Mouse (Mus musculus): ENCODE data around the gene Cept1. TPM values are rescaled to one million over a fixed set of nuclear protein-coding genes. Genes with fewer than 3 reads are reported as not detected.
A peak's percentile ranks its signal among the peaks of the same experiment; 100 is the strongest.

The Cept1 gene
- polyA plus RNA-seq, 1 experiment: 42.2 TPM

GRCm38 (mm10) chr3:106548971-106549370, 1.4 kb upstream of the Cept1 start:
- Histone ChIP-seq H3K27ac (ENCODE audit: insufficient read depth, low read length) (no peak overlapping the region), H3K4me3 (replicated peaks; ENCODE audit: insufficient read depth, low read depth, low read length) (no peak overlapping the region), H3K4me1 (ENCODE audit: control insufficient read depth, insufficient read depth, low read length) (no peaks in the 10 kb centered on the region), H3K27me3 (ENCODE audit: control insufficient read depth, insufficient read depth, low read length) (no peaks in the 10 kb centered on the region)
- DNase-seq: no peak
- TF ChIP-seq POLR2A (IDR thresholded peaks at IDR 0.05; ENCODE audit: borderline replicate concordance, insufficient read depth, low read length) (no peak), CTCF (IDR thresholded peaks at IDR 0.05; ENCODE audit: borderline replicate concordance, insufficient read depth, low read depth, low read length) (no peak)
- WGBS: 38% methylated on average over 3 of the region's 3 CpGs

GRCm38 (mm10) chr3:106547924-106548539, 430 bp upstream of the Cept1 start:
- H3K4me1 ChIP-seq (ENCODE audit: control insufficient read depth, insufficient read depth, low read length): no peaks in the 10 kb centered on the region
- H3K27ac ChIP-seq (ENCODE audit: insufficient read depth, low read length): peak overlapping the region; percentile 41
- peak overlapping the region; percentile 70 for H3K4me3 ChIP-seq (replicated peaks; ENCODE audit: insufficient read depth, low read depth, low read length)
- DNase-seq: no peak
- no peaks in the 10 kb centered on the region for H3K27me3 ChIP-seq (ENCODE audit: control insufficient read depth, insufficient read depth, low read length)
- under 1% methylated on average over 27 of the region's 27 CpGs for WGBS
- TF ChIP-seq POLR2A (IDR thresholded peaks at IDR 0.05; ENCODE audit: borderline replicate concordance, insufficient read depth, low read length) (no peak), CTCF (IDR thresholded peaks at IDR 0.05; ENCODE audit: borderline replicate concordance, insufficient read depth, low read depth, low read length) (no peak)

- no peak overlapping the region for H3K27ac ChIP-seq (ENCODE audit: insufficient read depth, low read length)
- TF ChIP-seq CTCF (IDR thresholded peaks at IDR 0.05; ENCODE audit: borderline replicate concordance, insufficient read depth, low read depth, low read length) (no peak), POLR2A (IDR thresholded peaks at IDR 0.05; ENCODE audit: borderline replicate concordance, insufficient read depth, low read length) (no peak)
- DNase-seq: no peak
- WGBS: 92% methylated on average over 8 of the region's 8 CpGs
- no peak overlapping the region for H3K4me3 ChIP-seq (replicated peaks; ENCODE audit: insufficient read depth, low read depth, low read length)
- H3K27me3 ChIP-seq (ENCODE audit: control insufficient read depth, insufficient read depth, low read length): no peaks in the 10 kb centered on the region
- H3K4me1 ChIP-seq (ENCODE audit: control insufficient read depth, insufficient read depth, low read length): no peaks in the 10 kb centered on the region
Observed at GRCm38 (mm10) chr3:106544721-106545316, 2.8 kb downstream of the Cept1 start.

GRCm38 (mm10) chr3:106533277-106533676, 14.3 kb downstream of the Cept1 start:
- H3K4me1 ChIP-seq (ENCODE audit: control insufficient read depth, insufficient read depth, low read length): no peaks in the 10 kb centered on the region
- no peak for DNase-seq
- H3K27ac ChIP-seq (ENCODE audit: insufficient read depth, low read length): no peak overlapping the region
- no peak for TF ChIP-seq CTCF (IDR thresholded peaks at IDR 0.05; ENCODE audit: borderline replicate concordance, insufficient read depth, low read depth, low read length)
- TF ChIP-seq POLR2A (IDR thresholded peaks at IDR 0.05; ENCODE audit: borderline replicate concordance, insufficient read depth, low read length): no peak
- no peak overlapping the region for H3K4me3 ChIP-seq (replicated peaks; ENCODE audit: insufficient read depth, low read depth, low read length)
- WGBS: 90% methylated on average over 2 of the region's 2 CpGs
- H3K27me3 ChIP-seq (ENCODE audit: control insufficient read depth, insufficient read depth, low read length): no peaks in the 10 kb centered on the region

GRCm38 (mm10) chr3:106528032-106528431, 19.6 kb downstream of the Cept1 start:
- no peak for DNase-seq
- Histone ChIP-seq H3K4me3 (replicated peaks; ENCODE audit: insufficient read depth, low read depth, low read length) (no peak overlapping the region), H3K4me1 (ENCODE audit: control insufficient read depth, insufficient read depth, low read length) (no peaks in the 10 kb centered on the region), H3K27me3 (ENCODE audit: control insufficient read depth, insufficient read depth, low read length) (no peaks in the 10 kb centered on the region), H3K27ac (ENCODE audit: insufficient read depth, low read length) (no peak overlapping the region)
- TF ChIP-seq CTCF (IDR thresholded peaks at IDR 0.05; ENCODE audit: borderline replicate concordance, insufficient read depth, low read depth, low read length) (no peak), POLR2A (IDR thresholded peaks at IDR 0.05; ENCODE audit: borderline replicate concordance, insufficient read depth, low read length) (no peak)
- 94% methylated on average over 2 of the region's 2 CpGs for WGBS

GRCm38 (mm10) chr3:106526411-106526810, 21.2 kb downstream of the Cept1 start:
- Histone ChIP-seq H3K4me3 (replicated peaks; ENCODE audit: insufficient read depth, low read depth, low read length) (no peak overlapping the region), H3K27me3 (ENCODE audit: control insufficient read depth, insufficient read depth, low read length) (no peaks in the 10 kb centered on the region), H3K27ac (ENCODE audit: insufficient read depth, low read length) (no peak overlapping the region), H3K4me1 (ENCODE audit: control insufficient read depth, insufficient read depth, low read length) (no peaks in the 10 kb centered on the region)
- no peak for DNase-seq
- WGBS: 93% methylated on average over 2 of the region's 2 CpGs
- TF ChIP-seq CTCF (IDR thresholded peaks at IDR 0.05; ENCODE audit: borderline replicate concordance, insufficient read depth, low read depth, low read length) (no peak), POLR2A (IDR thresholded peaks at IDR 0.05; ENCODE audit: borderline replicate concordance, insufficient read depth, low read length) (no peak)

GRCm38 (mm10) chr3:106522730-106523129, 24.9 kb downstream of the Cept1 start:
- TF ChIP-seq CTCF (IDR thresholded peaks at IDR 0.05; ENCODE audit: borderline replicate concordance, insufficient read depth, low read depth, low read length) (no peak), POLR2A (IDR thresholded peaks at IDR 0.05; ENCODE audit: borderline replicate concordance, insufficient read depth, low read length) (no peak)
- Histone ChIP-seq H3K4me3 (replicated peaks; ENCODE audit: insufficient read depth, low read depth, low read length) (no peak overlapping the region), H3K4me1 (ENCODE audit: control insufficient read depth, insufficient read depth, low read length) (no peaks in the 10 kb centered on the region), H3K27ac (ENCODE audit: insufficient read depth, low read length) (no peak overlapping the region), H3K27me3 (ENCODE audit: control insufficient read depth, insufficient read depth, low read length) (no peaks in the 10 kb centered on the region)
- no peak for DNase-seq
- 98% methylated on average over 1 of the region's 1 CpGs for WGBS

- no peaks in the 10 kb centered on the region for H3K27me3 ChIP-seq (ENCODE audit: control insufficient read depth, insufficient read depth, low read length)
- no peak overlapping the region for H3K27ac ChIP-seq (ENCODE audit: insufficient read depth, low read length)
- H3K4me1 ChIP-seq (ENCODE audit: control insufficient read depth, insufficient read depth, low read length): no peaks in the 10 kb centered on the region
- 94% methylated on average over 6 of the region's 6 CpGs for WGBS
- no peak for DNase-seq
- TF ChIP-seq POLR2A (IDR thresholded peaks at IDR 0.05; ENCODE audit: borderline replicate concordance, insufficient read depth, low read length) (no peak), CTCF (IDR thresholded peaks at IDR 0.05; ENCODE audit: borderline replicate concordance, insufficient read depth, low read depth, low read length) (no peak)
- H3K4me3 ChIP-seq (replicated peaks; ENCODE audit: insufficient read depth, low read depth, low read length): no peak overlapping the region
Observed at GRCm38 (mm10) chr3:106515016-106515415, 32.6 kb downstream of the Cept1 start.
